Mouse (Mus musculus): Measurements from ENCODE around the gene Hist1h3e.

GRCm38 (mm10) chr13:23577835-23578234 is 15.7 kb upstream of the Hist1h3e start:
- TF ChIP-seq GATA1 (IDR thresholded peaks at IDR 0.05; ENCODE audit: borderline replicate concordance, low read length) (no peak), FLI1 (IDR thresholded peaks at IDR 0.05; ENCODE audit: low read length) (no peak)

All from megakaryocyte, embryonic 14.5 days (primary cell).